Mouse (Mus musculus): ENCODE data around the gene Cdc42bpg. TPM values are rescaled to one million over a fixed set of nuclear protein-coding genes. Genes with fewer than 3 reads are reported as not detected.

The Cdc42bpg gene
- total and polyA plus RNA-seq, 3 experiments, result 2.6 to 4.5 TPM; not detected in 1

- TF ChIP-seq CTCF (IDR thresholded peaks at IDR 0.05 in 2 of 3, conservative IDR thresholded peaks at IDR 0.05 in 1 of 3; ENCODE audit: control insufficient read depth in 1 of 3, insufficient read depth in 1 of 3, low read depth in 2 of 3, low read length in 3 of 3, poor library complexity in 1 of 3, severe bottlenecking in 1 of 3), result no peak
- peak; percentile 61; the same call in 1 of the 2 replicates for TF ChIP-seq MAX (IDR thresholded peaks at IDR 0.05; ENCODE audit: low read length)
- no peak for TF ChIP-seq POLR2AphosphoS2 (IDR thresholded peaks at IDR 0.05; ENCODE audit: low read length)
- no peak for TF ChIP-seq JUND (IDR thresholded peaks at IDR 0.05; ENCODE audit: low read depth, low read length)
- no peak for TF ChIP-seq MEF2A (IDR thresholded peaks at IDR 0.05; ENCODE audit: extremely low read depth, insufficient replicate concordance, low read depth, low read length, poor library complexity, severe bottlenecking)
- TF ChIP-seq GATA1 (IDR thresholded peaks at IDR 0.05; ENCODE audit: low read depth, low read length), result no peak
- TF ChIP-seq MYB (IDR thresholded peaks at IDR 0.05; ENCODE audit: low read depth, low read length), result no peak
- TF ChIP-seq MYC (IDR thresholded peaks at IDR 0.05; ENCODE audit: low read depth, low read length), result peak; percentile 69; the same call in 1 of the 2 replicates
- no peaks in the 10 kb centered on the region for H3K79me2 ChIP-seq (ENCODE audit: control insufficient read depth, insufficient read depth, low read length, poor library complexity)
- no peaks in the 10 kb centered on the region for H3K9me3 ChIP-seq (replicated peaks; ENCODE audit: insufficient read depth, low read length)
- H3K36me3 ChIP-seq (ENCODE audit: control insufficient read depth in 1 of 2, insufficient read depth in 2 of 2, low read length in 2 of 2), result no peaks in the 10 kb centered on the region; a peak in 1 of 4 replicates
- peak overlapping the region; percentile 57 for H3K9ac ChIP-seq (ENCODE audit: control insufficient read depth, low read depth, low read length, poor library complexity, severe bottlenecking)
- H3K27me3 ChIP-seq (ENCODE audit: control insufficient read depth in 1 of 2, insufficient read depth in 2 of 2, low read length in 2 of 2), result no peaks in the 10 kb centered on the region
- no peak overlapping the region for H3K4me3 ChIP-seq (ENCODE audit: control insufficient read depth in 1 of 2, insufficient read depth in 1 of 2, low read depth in 2 of 2, low read length in 2 of 2)
- no peaks in the 10 kb centered on the region; a peak in 1 of 4 replicates for H3K4me1 ChIP-seq (ENCODE audit: control insufficient read depth in 1 of 2, insufficient read depth in 2 of 2, low read length in 2 of 2)
- DNase-seq (ENCODE audit: low read depth, low spot score), result no peak
- H3K27ac ChIP-seq (ENCODE audit: control insufficient read depth, low read depth, low read length), result no peak overlapping the region
Measured at GRCm38 (mm10) chr19:6267306-6268169, 38.7 kb upstream of the Cdc42bpg start.

GRCm38 (mm10) chr19:6268170-6268528 lies 38.1 kb upstream of the Cdc42bpg start:
- H3K36me3 ChIP-seq (ENCODE audit: control insufficient read depth in 1 of 2, insufficient read depth in 2 of 2, low read length in 2 of 2), result no peaks in the 10 kb centered on the region; a peak in 1 of 4 replicates
- no peak overlapping the region for H3K27ac ChIP-seq (ENCODE audit: control insufficient read depth, low read depth, low read length)
- TF ChIP-seq ZMIZ1 (IDR thresholded peaks at IDR 0.05; ENCODE audit: low read depth, low read length), result no peak
- no peak for TF ChIP-seq POLR2AphosphoS2 (IDR thresholded peaks at IDR 0.05; ENCODE audit: low read length)
- no peak for TF ChIP-seq MAX (IDR thresholded peaks at IDR 0.05; ENCODE audit: low read length)
- TF ChIP-seq CHD2 (IDR thresholded peaks at IDR 0.05; ENCODE audit: low read length), result no peak
- TF ChIP-seq ETS1 (IDR thresholded peaks at IDR 0.05; ENCODE audit: low read depth, low read length), result no peak
- TF ChIP-seq MEF2A (IDR thresholded peaks at IDR 0.05; ENCODE audit: extremely low read depth, insufficient replicate concordance, low read depth, low read length, poor library complexity, severe bottlenecking), result no peak
- no peak for TF ChIP-seq GABPA (IDR thresholded peaks at IDR 0.05; ENCODE audit: low read depth, low read length)
- TF ChIP-seq NRF1 (IDR thresholded peaks at IDR 0.05; ENCODE audit: insufficient read depth, low read depth, low read length, poor library complexity, severe bottlenecking), result no peak
- TF ChIP-seq ZKSCAN1 (IDR thresholded peaks at IDR 0.05; ENCODE audit: low read depth, low read length), result no peak
- no peak for TF ChIP-seq POLR2A (IDR thresholded peaks at IDR 0.05; ENCODE audit: control insufficient read depth in 1 of 2, insufficient read depth in 1 of 2, low read depth in 1 of 2, low read length in 2 of 2, poor library complexity in 1 of 2)
- TF ChIP-seq MAFK (IDR thresholded peaks at IDR 0.05; ENCODE audit: borderline replicate concordance, low read depth, low read length), result no peak
- TF ChIP-seq ELF1 (IDR thresholded peaks at IDR 0.05; ENCODE audit: low read depth, low read length), result no peak
- no peak for TF ChIP-seq POLR2AphosphoS5 (IDR thresholded peaks at IDR 0.05; ENCODE audit: borderline replicate concordance, low read depth, low read length)
- no peak for TF ChIP-seq UBTF (IDR thresholded peaks at IDR 0.05; ENCODE audit: borderline replicate concordance, insufficient read depth, low read depth, low read length)
- TF ChIP-seq MXI1 (IDR thresholded peaks at IDR 0.05; ENCODE audit: low read depth, low read length), result peak; percentile 17; the same call in 1 of the 2 replicates
- peak; percentile 80 for TF ChIP-seq ZC3H11A (IDR thresholded peaks at IDR 0.05; ENCODE audit: low read depth, low read length)
- TF ChIP-seq EP300 (IDR thresholded peaks at IDR 0.05; ENCODE audit: low read depth in 1 of 2, low read length in 2 of 2), result no peak
- no peak for TF ChIP-seq HCFC1 (IDR thresholded peaks at IDR 0.05; ENCODE audit: low read depth, low read length)
- TF ChIP-seq CTCF (IDR thresholded peaks at IDR 0.05 in 2 of 3, conservative IDR thresholded peaks at IDR 0.05 in 1 of 3; ENCODE audit: control insufficient read depth in 1 of 3, insufficient read depth in 1 of 3, low read depth in 2 of 3, low read length in 3 of 3, poor library complexity in 1 of 3, severe bottlenecking in 1 of 3), result peak; percentile 89 to 93 (median 92)
- TF ChIP-seq NELFE (IDR thresholded peaks at IDR 0.05; ENCODE audit: low read depth, low read length), result no peak
- no peak for TF ChIP-seq MAZ (IDR thresholded peaks at IDR 0.05; ENCODE audit: low read depth, low read length)
- TF ChIP-seq MYC (IDR thresholded peaks at IDR 0.05; ENCODE audit: low read depth, low read length), result no peak; the same call in 1 of the 2 replicates
- no peak for TF ChIP-seq BHLHE40 (IDR thresholded peaks at IDR 0.05; ENCODE audit: borderline replicate concordance, low read depth, low read length)
- TF ChIP-seq TBP (IDR thresholded peaks at IDR 0.05; ENCODE audit: low read depth, low read length), result no peak
- TF ChIP-seq MYB (IDR thresholded peaks at IDR 0.05; ENCODE audit: low read depth, low read length), result no peak
- peak; percentile 74 for TF ChIP-seq RAD21 (IDR thresholded peaks at IDR 0.05; ENCODE audit: low read depth, low read length)

More at GRCm38 (mm10) chr19:6268170-6268528, 38.1 kb upstream of the Cdc42bpg start:
- no peaks in the 10 kb centered on the region for H3K27me3 ChIP-seq (ENCODE audit: control insufficient read depth in 1 of 2, insufficient read depth in 2 of 2, low read length in 2 of 2)
- H3K9ac ChIP-seq (ENCODE audit: control insufficient read depth, low read depth, low read length, poor library complexity, severe bottlenecking), result peak overlapping the region; percentile 57
- H3K4me3 ChIP-seq (ENCODE audit: control insufficient read depth in 1 of 2, insufficient read depth in 1 of 2, low read depth in 2 of 2, low read length in 2 of 2), result no peak overlapping the region
- H3K4me1 ChIP-seq (ENCODE audit: control insufficient read depth in 1 of 2, insufficient read depth in 2 of 2, low read length in 2 of 2), result no peaks in the 10 kb centered on the region; a peak in 1 of 4 replicates
- peak; percentile 93 for DNase-seq (ENCODE audit: low read depth, low spot score)
- no peaks in the 10 kb centered on the region for H3K79me2 ChIP-seq (ENCODE audit: control insufficient read depth, insufficient read depth, low read length, poor library complexity)
- no peaks in the 10 kb centered on the region for H3K9me3 ChIP-seq (replicated peaks; ENCODE audit: insufficient read depth, low read length)

All from MEL (cell line).